Mouse (Mus musculus) lung, postnatal 36 days (tissue): Measurements from ENCODE around the gene Myt1l.
A peak's percentile ranks its signal among the peaks of the same experiment; 100 is the strongest.

ENCODE experiments used
- DNase-seq: peaks from one replicate; pipeline ENCODE4 v3.0.0; 2022; ENCODE audit warnings: mixed read lengths

Myt1l gene

DNA sequence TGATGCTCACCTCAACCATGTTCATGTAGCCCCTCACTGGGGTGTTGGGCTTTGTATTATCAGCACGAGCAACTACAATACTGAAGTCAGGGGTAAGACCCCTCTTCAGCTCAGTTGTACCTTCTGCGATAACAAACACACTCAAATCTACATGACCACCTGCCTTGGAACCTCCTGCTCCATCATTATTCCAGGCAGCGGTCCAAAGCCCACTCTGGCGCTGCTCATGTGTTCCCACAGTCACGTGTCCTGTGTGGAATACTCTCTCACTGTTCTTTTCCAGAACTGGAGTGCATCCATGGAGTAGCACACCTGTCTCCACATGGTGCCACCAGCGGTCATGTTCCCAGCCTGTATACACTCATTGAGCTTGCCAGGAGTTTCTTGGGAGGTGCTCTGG lies 42.2 kb downstream of the Myt1l start:
- no peak for DNase-seq

DNA sequence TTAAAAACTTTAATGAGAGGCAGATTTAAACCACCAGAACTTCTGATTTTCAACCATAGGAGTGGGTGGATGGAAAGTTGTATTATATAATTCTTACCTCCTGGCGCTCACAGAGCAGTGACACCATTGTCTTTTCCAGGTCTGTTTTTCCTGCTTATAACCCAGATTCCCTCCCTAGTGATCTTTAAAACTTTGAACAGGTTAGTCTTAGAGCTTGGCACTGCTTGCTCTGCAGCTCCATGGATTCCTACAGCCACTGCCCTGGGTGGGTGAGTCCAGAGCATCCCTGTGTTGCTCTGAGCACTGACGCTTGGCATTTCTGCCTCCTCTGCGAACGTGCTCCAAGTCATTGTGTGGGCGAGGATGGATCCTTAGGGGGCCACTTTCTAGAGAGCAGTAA lies 43.4 kb downstream of the Myt1l start:
- DNase-seq = no peak

DNA sequence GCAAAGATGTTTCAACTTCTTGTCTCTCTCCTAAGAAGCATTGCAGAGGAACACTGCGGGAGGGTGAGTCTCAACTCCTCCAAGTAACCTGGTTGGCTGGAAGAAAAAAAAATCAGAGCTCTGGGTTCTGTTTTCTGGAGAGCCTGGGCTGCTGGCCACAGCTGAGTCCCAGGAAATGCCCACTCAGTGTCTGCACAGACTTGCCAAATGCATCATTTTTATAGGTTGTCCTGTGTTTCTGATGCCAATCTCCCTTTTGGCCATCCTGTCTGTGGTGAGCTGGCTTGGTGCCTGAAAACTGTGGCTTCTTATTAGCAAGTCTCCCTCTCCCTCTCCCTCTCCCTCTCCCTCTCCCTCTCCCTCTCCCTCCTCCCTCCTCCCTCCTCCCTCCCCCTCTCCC lies 65.6 kb downstream of the Myt1l start:
- DNase-seq = no peak

DNA sequence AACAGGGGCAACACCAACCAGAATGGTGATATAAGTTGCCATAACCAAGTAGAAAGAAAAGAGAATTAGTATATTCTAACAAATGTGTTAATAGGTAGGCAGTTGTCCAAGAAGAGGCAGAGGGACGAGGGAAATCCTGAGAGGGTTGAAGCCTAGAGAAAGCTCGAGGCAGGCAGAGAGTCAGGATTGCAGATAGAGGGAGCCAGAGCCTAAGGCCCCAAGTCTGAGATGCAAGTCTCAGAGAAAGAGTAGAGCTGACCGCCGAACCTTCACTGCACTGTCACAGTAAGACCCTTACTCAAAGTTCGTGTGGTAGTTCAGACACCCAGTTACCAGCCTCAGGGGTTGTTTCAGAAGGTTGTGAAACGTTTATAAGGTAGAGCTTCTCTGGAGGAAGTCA lies 71.7 kb downstream of the Myt1l start:
- no peak for DNase-seq

DNA sequence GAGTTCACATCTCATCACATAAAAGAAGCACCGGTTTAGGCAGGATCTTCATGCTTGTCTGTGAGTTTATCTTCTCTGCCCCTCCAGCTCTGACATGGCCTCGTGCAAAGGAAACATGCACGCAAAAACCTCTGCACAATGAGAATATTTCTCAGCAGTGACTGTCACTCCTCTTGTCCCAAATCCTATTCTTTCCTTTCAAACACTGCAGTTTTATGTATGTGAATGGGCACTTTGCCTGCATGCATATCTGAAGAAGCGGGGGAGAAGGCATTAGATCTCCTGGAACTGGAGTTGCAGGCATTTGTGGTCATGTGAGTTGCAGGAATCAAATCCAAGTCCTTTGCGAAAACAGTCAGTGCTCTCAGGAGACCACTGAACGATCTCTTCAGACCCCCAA lies 73.0 kb downstream of the Myt1l start:
- no peak for DNase-seq

DNA sequence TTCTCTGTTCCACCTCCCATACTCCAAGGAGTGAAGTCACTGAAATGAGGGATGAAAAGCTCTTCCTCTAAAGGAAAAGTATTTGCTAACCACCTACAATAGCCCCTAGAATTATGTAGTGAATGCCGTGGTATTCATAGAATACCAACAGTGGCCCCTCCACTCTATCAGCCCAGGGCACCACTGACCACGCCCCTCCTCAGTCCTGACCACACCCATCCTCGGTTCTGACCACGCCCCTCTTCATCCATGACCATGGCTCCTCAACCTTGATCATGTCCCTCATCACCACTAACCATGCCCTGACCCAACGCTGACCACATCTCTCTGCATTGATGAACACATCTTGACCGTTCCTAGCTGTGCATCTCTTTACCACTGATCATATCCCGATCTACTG lies 76.5 kb downstream of the Myt1l start:
- no peak for DNase-seq

DNA sequence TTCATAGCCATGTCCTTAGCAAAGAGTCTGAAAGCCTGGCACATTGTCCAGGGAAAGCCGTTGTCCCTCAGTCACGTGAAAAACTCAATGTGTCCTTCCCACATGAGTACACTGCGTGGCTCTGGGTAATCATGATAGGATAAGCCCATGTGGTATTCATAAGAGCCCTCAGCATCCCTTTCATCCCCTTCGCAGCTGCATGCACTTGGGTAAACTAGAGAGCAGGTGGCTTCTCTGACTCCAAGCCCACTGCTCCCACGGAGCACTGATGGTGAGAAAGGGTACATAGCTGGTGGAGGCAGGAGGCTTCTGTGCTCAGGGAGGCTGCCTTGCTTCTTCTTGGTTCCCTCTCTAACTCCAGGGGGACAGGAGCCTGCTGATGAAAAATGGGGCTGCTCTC lies 76.9 kb downstream of the Myt1l start:
- DNase-seq = no peak

DNA sequence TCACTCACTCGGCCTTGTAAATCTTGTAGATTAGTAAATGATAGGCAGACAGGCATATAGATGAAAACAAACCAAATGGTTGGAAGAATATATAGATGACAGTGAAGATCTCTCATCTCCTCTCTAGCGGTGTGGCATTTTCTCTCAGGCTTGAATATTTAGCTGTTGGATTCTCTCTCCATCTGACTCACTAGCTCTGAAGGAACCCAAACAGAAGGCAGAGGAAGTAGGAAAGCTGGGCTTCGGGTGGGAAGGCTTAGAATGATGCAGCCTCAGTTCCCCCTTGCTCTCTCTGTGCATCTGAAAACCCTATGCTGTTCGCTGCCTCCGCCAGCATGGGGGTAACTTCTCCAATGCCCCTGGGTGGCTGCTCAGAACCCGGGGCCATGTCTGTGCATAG lies 78.0 kb downstream of the Myt1l start:
- no peak for DNase-seq

DNA sequence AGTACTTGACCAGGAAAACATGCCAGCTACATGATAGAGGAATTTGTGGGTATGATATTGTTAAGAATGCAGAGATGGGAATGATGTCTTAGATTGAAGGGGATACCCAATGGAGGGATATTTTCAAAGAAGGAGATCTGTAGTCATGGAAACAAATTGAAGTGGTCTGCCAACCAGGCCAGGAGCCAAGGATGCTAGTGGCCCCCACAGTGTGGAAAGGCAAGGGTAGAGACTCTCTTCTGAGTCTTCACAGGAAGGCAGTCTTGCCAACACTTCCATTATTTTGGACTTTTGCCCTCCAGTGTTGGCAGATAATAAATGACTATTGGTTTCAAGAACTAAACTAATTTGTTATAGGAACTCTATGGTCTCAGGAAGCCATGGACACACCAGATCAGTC lies 89.6 kb downstream of the Myt1l start:
- DNase-seq = no peak

DNA sequence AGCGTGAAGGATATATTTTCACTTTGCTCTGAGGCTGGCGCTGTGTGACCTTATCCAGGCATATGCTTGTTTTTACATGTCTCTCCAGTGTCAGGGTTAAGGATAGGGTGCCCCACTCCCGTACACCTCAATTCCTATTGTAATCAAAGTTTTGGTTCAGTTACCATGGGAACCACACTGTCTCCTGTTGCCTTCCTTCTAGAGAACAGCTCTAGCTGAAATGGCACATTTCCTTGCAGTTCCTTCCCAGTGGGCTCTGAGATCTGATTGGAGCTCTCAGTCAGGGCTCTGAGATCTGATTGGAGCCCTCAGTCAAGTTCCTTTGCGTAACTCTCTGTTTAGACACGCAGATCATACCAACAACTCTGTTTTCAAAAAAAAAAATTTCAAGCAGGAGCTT lies 93.3 kb downstream of the Myt1l start:
- DNase-seq = no peak

DNA sequence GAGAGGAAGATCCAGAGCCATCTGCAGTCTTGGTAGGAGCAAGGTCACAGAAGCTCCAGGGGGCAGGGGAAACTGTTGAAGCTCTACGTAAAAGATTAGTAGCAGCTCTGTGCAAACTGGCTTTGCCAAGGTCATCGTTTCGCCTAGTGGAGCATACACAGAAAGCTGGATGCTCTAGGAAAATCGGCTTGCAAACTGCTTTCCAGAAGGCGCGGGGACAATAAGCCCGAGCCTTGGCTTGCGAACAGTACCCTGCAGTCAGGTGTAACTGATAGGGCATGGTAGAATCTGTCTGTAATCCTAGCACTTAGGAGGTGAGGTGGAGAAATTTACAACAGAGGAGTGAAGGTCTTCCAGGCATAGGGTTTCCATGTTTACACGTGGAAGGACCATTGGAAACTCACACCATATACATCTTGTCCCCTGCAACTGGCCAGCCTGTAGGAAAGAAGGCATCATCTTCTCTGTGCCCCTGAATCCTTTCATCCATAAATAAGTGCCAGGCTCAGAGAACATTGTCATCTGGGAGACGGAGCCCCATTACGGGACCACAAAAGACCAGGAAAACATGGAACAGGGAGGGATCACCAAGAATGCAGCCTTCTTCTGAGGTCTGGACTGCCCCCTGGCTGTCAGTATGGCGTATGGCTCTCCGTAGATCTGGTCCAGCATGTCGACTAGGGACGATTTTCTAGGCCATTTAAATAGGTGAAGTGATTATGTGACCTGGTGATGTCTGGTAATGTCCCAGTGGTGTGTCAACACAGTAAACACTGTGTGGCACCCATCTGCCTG lies 100.0 kb downstream of the Myt1l start:
- DNase-seq = peak; percentile 1

DNA sequence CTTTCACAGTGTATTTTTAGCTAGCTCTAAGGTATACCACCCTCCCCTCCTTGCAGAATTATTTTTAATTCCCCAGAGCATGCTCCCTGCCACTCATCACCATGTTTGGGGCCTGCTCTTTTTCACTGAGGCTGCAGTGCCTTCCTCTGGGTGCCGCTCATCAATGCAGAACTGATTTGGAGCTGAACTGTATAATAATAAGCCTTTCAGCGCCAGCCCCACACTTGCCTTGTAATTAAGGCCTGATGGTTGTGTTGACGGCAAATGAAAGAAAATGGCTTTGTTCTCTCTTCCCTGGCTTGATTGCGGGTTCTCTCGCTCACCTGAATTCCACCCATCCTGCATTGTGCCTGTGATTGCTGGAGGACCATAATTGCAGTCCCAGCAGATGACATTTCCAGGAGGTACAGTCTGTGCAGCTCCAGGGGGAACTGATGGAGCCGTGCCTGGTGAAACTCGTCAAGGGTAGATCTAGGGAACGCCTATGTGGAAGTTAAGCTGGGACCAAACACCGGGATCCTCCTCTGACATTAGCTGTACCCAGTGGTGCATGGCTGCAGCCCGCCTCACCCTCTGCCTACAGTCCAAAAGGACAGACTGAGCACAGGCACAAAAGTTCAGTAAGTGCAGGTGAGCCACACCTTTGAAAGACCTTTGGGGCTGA lies 101.8 kb downstream of the Myt1l start:
- no peak for DNase-seq

DNA sequence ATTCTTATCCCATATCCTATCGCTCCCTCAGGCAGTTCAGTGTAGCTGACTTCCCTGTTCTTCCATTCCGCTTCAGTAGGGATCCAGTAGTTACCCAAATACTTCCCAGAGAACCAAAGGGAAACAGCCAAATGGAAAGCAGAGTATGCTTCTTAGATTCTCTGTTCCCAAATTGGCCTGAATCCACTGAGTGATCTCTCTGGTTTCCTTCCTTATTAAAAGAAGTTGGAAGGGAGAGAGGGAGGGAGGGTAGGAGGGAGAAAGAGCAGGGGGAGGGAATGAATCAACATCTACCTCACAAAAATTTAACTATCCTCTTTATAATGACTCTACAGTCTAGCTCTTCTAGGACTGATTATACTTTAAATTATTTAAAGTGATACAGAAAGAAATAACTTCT lies 106.3 kb downstream of the Myt1l start:
- no peak for DNase-seq

DNA sequence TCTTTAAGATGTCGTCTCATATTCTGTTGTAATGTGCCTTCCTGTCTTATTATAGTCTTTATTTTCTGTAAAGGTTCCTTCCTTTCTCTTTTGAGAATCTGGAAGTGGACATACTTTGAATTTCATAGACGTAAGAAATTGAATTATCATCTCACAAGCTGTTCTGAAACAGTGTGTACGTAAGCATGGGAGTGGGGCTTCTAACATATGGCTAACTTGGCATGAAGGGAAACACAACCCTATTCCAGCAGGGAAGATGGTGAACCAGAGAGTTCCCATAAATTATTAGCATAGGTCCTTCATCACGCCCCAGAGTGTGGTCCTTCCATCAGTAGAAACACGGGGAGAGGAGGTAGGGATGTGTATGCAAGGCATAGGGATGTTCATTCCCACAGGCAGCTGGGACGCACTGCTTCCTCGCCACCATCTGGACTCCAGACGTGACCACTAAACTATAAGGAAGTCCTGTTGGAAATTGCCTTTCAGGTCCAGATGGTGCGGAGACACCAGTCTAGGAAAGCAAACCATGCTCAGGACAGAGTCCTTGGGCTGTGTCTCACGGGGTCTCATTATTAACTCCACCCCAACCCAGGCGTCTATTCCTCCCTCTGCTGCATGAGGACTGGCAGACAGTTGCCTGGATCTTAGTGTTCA lies 111.5 kb downstream of the Myt1l start:
- no peak for DNase-seq

DNA sequence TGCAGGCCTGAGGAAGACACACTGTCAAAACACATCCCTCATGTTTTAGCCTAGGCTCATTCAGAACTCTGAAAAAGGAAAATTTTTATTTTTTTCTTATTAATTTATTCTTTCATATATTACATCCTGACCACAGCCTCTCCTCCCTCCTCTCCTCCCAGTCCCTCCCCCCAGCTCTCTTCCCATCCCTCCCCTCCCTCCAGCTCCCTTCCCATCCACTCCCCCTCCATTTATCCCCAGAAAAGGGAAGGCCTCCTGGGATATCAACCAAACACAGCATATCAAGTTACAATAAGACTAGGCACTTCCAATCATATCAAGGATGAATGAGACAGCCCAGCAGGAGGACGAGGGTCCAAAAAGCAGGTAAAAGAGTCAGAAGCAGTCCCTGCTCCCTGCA lies 112.0 kb downstream of the Myt1l start:
- no peak for DNase-seq

DNA sequence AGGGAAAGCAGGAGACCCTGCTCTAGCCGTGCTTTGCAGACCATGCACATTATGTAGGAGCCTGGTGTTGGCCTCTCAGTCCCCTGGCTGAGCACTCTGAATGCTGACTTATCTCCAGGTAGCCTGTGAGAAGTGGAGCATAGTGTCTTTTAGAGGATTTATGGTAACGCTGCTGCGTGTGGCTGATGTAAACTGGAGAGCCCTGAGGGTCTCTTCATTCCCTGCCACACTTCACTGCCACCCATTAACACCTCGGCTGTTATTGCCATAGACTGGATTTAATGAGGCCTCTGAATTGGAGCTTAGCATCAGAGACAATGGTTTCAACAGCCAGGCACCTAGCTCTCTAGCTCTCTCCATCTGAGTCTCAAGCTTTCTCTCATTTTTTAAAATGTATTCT lies 114.7 kb downstream of the Myt1l start:
- DNase-seq = no peak

DNA sequence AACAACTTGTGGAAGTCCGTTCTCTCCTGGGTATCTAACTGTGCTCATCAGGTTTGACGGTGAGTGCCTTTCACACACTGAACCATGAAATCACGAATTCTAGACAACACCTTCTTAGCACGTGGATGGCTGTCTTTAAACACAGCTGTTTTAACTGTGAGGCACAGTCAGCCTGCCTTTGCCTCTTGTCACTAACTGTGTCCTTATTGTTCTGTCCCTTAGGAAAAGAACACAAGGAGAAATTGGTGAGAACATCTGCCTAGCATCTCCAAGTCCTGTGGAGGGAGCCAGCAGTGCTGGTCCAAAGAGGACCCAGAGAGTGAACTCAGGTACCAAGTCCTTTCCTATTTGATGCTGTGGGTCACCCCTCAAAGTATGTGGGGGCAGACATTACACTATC lies 115.9 kb downstream of the Myt1l start:
- no peak for DNase-seq

DNA sequence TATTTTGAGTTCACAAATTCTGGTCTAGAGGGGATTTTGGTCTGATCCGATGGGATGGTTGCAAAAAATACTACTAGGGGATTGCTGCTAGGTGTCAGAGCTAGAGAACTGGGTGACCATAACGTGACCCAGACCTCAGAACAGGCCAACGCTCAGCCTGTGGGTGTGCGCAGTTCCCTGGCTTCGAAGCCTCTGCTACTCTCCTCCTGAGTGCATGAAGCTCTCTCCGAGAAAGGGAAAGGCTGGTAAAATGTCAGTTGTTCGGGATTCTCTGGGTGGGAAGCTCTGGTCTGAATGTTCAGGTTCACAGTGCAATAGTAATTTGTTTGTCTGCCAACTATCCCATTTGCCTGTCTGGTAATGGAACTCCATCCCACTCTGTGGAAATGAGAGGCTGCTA lies 116.5 kb downstream of the Myt1l start:
- DNase-seq = no peak

DNA sequence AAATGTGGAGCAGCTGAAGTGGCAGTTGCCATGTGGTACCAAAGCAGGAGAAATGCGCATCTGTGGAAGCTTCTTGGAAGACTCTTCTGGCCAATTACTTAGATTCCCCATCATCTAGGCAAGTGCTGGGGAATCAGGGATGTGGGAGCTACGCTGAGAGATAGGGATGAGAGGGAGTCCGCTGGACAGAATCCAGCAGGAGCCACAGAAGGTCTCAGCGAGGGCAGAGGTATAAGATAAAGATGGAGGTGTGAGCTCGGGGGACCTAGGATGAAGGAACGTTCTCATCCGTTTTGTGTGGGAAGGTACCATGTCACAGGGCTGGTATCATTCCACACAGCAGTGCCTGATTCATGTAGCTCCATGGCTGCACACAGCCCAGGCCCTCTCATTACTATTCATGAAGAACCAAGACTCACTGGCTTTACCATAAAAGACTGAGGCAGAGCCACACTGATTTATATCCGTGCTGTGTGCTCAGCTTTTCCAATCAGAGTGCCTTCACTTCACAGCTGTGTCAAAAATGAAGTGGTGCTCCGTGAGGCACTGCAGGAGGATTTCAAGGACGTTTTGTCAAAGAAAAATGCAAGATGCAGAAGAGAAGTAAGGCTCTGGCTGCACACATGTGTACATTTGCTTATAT lies 121.4 kb downstream of the Myt1l start:
- DNase-seq = no peak

DNA sequence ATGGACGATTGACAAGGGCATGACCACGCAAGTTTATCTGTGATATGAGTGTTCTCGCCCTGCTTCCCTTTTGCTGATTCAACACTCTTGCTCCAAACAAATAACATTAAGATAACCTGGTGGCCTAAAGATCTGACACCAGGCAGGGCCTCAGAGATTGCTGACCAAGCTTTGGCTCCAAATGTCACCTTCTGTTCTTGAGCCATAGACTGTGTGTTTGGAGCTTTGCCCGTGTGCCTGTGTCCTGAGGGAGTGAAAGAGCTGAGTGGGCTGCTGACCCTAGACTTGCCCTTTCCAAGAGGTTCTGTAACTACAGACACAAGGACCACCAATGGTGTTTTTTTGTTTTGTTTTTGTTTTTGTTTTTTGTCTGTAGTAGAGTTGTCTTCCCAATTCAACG lies 124.3 kb downstream of the Myt1l start:
- no peak for DNase-seq

DNA sequence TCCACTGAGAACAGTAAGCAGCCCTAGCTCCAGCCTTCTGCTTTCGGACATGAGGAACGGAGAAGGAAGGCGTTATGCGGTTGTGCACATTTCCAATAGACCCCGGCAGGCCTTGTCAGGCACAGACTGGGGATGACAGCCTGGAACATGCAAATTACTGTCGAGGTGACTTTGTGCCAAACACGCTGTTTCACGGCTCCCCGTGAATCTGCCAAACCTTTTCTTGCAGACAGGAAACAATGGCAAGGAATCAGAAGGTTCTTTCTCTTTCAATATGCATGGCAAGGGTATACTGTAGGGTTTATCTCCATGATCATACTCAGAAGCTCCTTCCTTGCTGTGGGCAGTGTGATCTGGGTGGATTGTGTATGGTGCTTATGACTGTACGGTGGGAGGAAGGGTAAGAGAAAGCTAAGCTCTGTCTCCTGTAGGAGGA lies 127.0 kb downstream of the Myt1l start:
- no peak for DNase-seq

DNA sequence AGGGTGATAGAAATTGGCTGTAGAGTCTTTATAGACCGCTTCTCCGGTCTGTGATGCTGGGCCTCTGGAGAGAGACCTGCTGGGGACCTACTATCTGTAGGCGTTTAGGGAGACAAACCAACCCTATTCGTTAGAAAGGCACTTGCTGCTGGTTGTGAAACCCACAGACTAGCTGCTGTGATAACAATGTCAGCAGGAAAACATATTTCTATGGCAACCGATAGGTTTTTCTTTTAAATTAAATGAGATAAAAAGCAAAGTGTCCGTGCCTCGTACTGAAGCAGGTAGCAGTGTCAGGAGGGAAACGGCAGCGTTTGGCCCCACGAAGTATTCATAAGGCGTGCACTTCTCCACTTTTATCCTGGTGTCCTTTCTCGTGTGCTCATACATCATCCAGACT lies 127.5 kb downstream of the Myt1l start:
- DNase-seq = no peak

DNA sequence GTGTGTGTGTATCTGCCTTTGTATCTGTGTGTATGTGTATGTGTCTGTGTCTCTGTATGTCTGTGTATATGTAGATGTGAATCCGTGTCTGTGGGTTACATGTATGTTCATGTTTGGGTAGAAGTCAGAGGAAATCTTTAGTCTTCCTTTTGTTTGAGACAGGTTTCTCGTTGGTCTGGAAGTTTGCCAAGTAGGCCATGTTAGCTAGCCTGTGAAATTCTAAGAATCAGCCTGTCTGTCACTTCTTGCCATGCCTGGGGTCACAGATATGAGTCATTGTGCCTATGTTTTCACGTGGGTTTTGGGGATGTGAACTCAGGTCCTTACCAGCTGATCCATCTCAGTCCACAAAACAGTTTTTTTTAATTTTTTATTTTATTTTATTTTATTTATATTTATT lies 128.9 kb downstream of the Myt1l start:
- no peak for DNase-seq

DNA sequence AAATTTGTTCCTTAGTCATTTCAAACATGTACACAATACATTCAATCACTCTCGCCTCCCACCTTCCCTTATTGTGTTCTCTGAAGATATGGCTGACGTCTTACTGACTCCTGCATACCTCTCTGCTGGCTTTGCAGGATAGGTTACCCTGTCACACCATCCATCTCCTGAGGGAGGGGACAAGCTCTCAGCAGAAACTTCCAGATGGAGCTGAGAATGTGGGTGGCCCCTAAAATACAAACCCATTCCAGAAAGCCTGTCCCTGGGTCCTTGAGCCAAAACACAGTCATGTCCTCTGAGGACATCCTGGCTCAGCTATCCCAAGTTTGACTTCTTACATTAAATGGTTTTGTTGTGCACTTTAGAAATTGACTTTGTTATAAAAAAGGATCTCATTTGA lies 129.7 kb downstream of the Myt1l start:
- DNase-seq = no peak
